Mouse (Mus musculus) thymus, adult 2 months (tissue): ENCODE results near the gene Gm49366.

Experiments used
- CTCF ChIP-seq: fragments of 200-500 bp; IDR thresholded peaks from 2 replicates; pipeline ENCODE4 v1.5.1; 2012; ENCODE audit warnings: mild to moderate bottlenecking, control low read depth, low read length, moderate library complexity, borderline replicate concordance; ENCODE audit not compliant: control insufficient read depth, poor library complexity, insufficient read depth; ENCODE audit errors: extremely low read depth
- POLR2A ChIP-seq: fragments of 200-500 bp; IDR thresholded peaks from 2 replicates; pipeline ENCODE4 v1.6.1; 2012; ENCODE audit warnings: mild to moderate bottlenecking, low read length, control low read depth, moderate library complexity; ENCODE audit not compliant: control insufficient read depth, poor library complexity, insufficient read depth; ENCODE audit errors: extremely low read depth

- TF ChIP-seq CTCF (no peak), POLR2A (no peak)
These were observed 30.0 kb upstream of the Gm49366 start for GRCm38 (mm10) chr12:84008729-84009128.
